Mouse (Mus musculus) forebrain, embryonic 11.5 days (tissue): ENCODE results near the gene 3110082I17Rik. TPM values are rescaled to one million over a fixed set of nuclear protein-coding genes. Genes with fewer than 3 reads are reported as not detected.

Source experiments
- ATAC-seq: fragments of 200-750 bp; cut with Nextera tagmentation; replicated peaks from 2 replicates; pipeline ENCODE4 v1.8.0; 2017; ENCODE audit warnings: moderate TSS enrichment; ENCODE audit not compliant: low FRiP score
- DNase-seq: peaks from one replicate; pipeline ENCODE4 v3.0.0-alpha.2; 2017; ENCODE audit warnings: low spot score
- H3K27ac ChIP-seq: fragments of 300-500 bp; sonication (generic); 2 replicates; pipeline ENCODE4 v1.5.1; 2014; ENCODE audit warnings: low read depth, low read length
- H3K27me3 ChIP-seq: fragments of 300-500 bp; sonication (generic); 2 replicates; pipeline ENCODE4 v1.6.1; 2014; ENCODE audit warnings: mild to moderate bottlenecking, low read length, mixed read lengths; ENCODE audit not compliant: control insufficient read depth, insufficient read depth
- H3K36me3 ChIP-seq: fragments of 300-500 bp; sonication (generic); 2 replicates; pipeline ENCODE4 v1.6.1; 2014; ENCODE audit warnings: mild to moderate bottlenecking, low read length, moderate library complexity, mixed read lengths; ENCODE audit not compliant: control insufficient read depth, insufficient read depth
- H3K4me1 ChIP-seq: fragments of 300-500 bp; sonication (generic); replicated peaks from 2 replicates; pipeline ENCODE4 v1.6.1; 2014; ENCODE audit warnings: low read length, mixed read lengths; ENCODE audit not compliant: control insufficient read depth, insufficient read depth
- H3K4me2 ChIP-seq: fragments of 300-500 bp; sonication (generic); 2 replicates; pipeline ENCODE4 v1.6.1; 2014; ENCODE audit warnings: low read depth, mild to moderate bottlenecking, low read length, moderate library complexity, mixed read lengths; ENCODE audit not compliant: severe bottlenecking
- H3K4me3 ChIP-seq: fragments of 300-500 bp; sonication (generic); 2 replicates; pipeline ENCODE4 v1.5.1; 2014; ENCODE audit warnings: low read depth, low read length
- H3K9ac ChIP-seq: fragments of 300-500 bp; sonication (generic); 2 replicates; pipeline ENCODE4 v1.6.1; 2014; ENCODE audit warnings: low read length
- H3K9me3 ChIP-seq: fragments of 300-500 bp; sonication (generic); 2 replicates; pipeline ENCODE4 v1.6.1; 2016; ENCODE audit warnings: low read length, mixed read lengths; ENCODE audit not compliant: control insufficient read depth
- WGBS: fragments of 180-500 bp; shearing (Covaris S2); extraction: QIAGEN DNeasy Blood & Tissue Kit; methylation state at CpG from one replicate; pipeline ENCODE4 v1.1.7; 2014; 5-methylcytosine and 5-hydroxymethylcytosine counted together
- polyA plus RNA-seq: library from polyadenylated mRNA; unstranded; fragments of >200 nt; fragmentation: Nextera tagmentation; extraction: Ambion mirVana; gene quantifications from 2 replicates; pipeline ENCODE4 v1.2.1, GENCODE M21; 2014

Gene 3110082I17Rik
- polyA plus RNA-seq, 1 experiment from 2014 or later, result 38.5 TPM

GRCm38 (mm10) chr5:139387329-139388194, 72.8 kb downstream of the 3110082I17Rik start:
- no peak overlapping the region for H3K9ac ChIP-seq
- no peaks in the 10 kb centered on the region for H3K4me1 ChIP-seq
- ATAC-seq (no peak), DNase-seq (no peak)
- no peak overlapping the region for H3K27ac ChIP-seq
- no peaks in the 10 kb centered on the region for H3K9me3 ChIP-seq
- no peak overlapping the region for H3K4me3 ChIP-seq
- H3K36me3 ChIP-seq, result no peaks in the 10 kb centered on the region
- H3K4me2 ChIP-seq, result no peak overlapping the region
- no peaks in the 10 kb centered on the region for H3K27me3 ChIP-seq
- 89% methylated on average over 10 of the region's 10 CpGs for WGBS

- H3K9ac ChIP-seq, result no peak overlapping the region
- H3K27ac ChIP-seq, result no peak overlapping the region
- no peak overlapping the region for H3K4me2 ChIP-seq
- no peaks in the 10 kb centered on the region for H3K9me3 ChIP-seq
- no peaks in the 10 kb centered on the region for H3K27me3 ChIP-seq
- H3K4me3 ChIP-seq, result no peak overlapping the region
- WGBS, result 90% methylated on average over 5 of the region's 5 CpGs
- H3K4me1 ChIP-seq, result no peaks in the 10 kb centered on the region; the same call in 1 of the 2 replicates
- ATAC-seq (no peak), DNase-seq (no peak)
- no peaks in the 10 kb centered on the region for H3K36me3 ChIP-seq
These were observed 74.3 kb downstream of the 3110082I17Rik start for GRCm38 (mm10) chr5:139386047-139386446.

- 81% methylated on average over 10 of the region's 10 CpGs for WGBS
- peaks cover 2% of the 10 kb centered on the region; the same call in 1 of the 2 replicates for H3K4me1 ChIP-seq
- H3K36me3 ChIP-seq, result no peaks in the 10 kb centered on the region
- no peaks in the 10 kb centered on the region for H3K27me3 ChIP-seq
- no peak for DNase-seq
- H3K27ac ChIP-seq, result no peak overlapping the region
- no peak overlapping the region for H3K4me3 ChIP-seq
- no peak overlapping the region for H3K9ac ChIP-seq
- H3K4me2 ChIP-seq, result no peak overlapping the region
- ATAC-seq, result no peak
- H3K9me3 ChIP-seq, result no peaks in the 10 kb centered on the region
These were observed 75.8 kb downstream of the 3110082I17Rik start for GRCm38 (mm10) chr5:139384531-139384930.

GRCm38 (mm10) chr5:139383234-139383633, 77.1 kb downstream of the 3110082I17Rik start:
- Histone ChIP-seq H3K4me1 (peaks cover 2% of the 10 kb centered on the region; the same call in 1 of the 2 replicates), H3K27ac (no peak overlapping the region), H3K9me3 (no peaks in the 10 kb centered on the region), H3K4me3 (no peak overlapping the region), H3K27me3 (no peaks in the 10 kb centered on the region), H3K9ac (no peak overlapping the region), H3K36me3 (no peaks in the 10 kb centered on the region), H3K4me2 (no peak overlapping the region)
- DNase-seq (no peak), ATAC-seq (no peak)
- 84% methylated on average over 9 of the region's 9 CpGs for WGBS

- 0 out of 2 replicates have a peak overlapping the region, but pooled peaks have one; percentile 34 for H3K27ac ChIP-seq
- H3K36me3 ChIP-seq, result no peaks in the 10 kb centered on the region
- H3K27me3 ChIP-seq, result no peaks in the 10 kb centered on the region
- peaks cover 2% of the 10 kb centered on the region; the same call in 1 of the 2 replicates for H3K4me1 ChIP-seq
- DNase-seq (no peak), ATAC-seq (no peak)
- no peak overlapping the region for H3K9ac ChIP-seq
- H3K4me2 ChIP-seq, result no peak overlapping the region
- no peak overlapping the region for H3K4me3 ChIP-seq
- 82% methylated on average over 8 of the region's 8 CpGs for WGBS
- no peaks in the 10 kb centered on the region for H3K9me3 ChIP-seq
These were observed 77.6 kb downstream of the 3110082I17Rik start for GRCm38 (mm10) chr5:139382760-139383159.

GRCm38 (mm10) chr5:139381586-139382513, 78.5 kb downstream of the 3110082I17Rik start:
- Histone ChIP-seq H3K9ac (no peak overlapping the region), H3K4me2 (no peak overlapping the region), H3K27ac (no peak overlapping the region), H3K36me3 (no peaks in the 10 kb centered on the region), H3K27me3 (no peaks in the 10 kb centered on the region), H3K9me3 (no peaks in the 10 kb centered on the region), H3K4me1 (peaks cover 2% of the 10 kb centered on the region; the same call in 1 of the 2 replicates), H3K4me3 (no peak overlapping the region)
- ATAC-seq (no peak), DNase-seq (no peak)
- 82% methylated on average over 16 of the region's 18 CpGs for WGBS

- H3K4me1 ChIP-seq, result peaks cover 2% of the 10 kb centered on the region; the same call in 1 of the 2 replicates
- peak overlapping the region; percentile 90 for H3K4me2 ChIP-seq
- H3K27me3 ChIP-seq, result no peaks in the 10 kb centered on the region
- WGBS, result 2% methylated on average over 66 of the region's 73 CpGs
- H3K9ac ChIP-seq, result peak overlapping the region; percentile 60
- H3K9me3 ChIP-seq, result no peaks in the 10 kb centered on the region
- H3K4me3 ChIP-seq, result peak overlapping the region; percentile 58
- ATAC-seq, result peak; percentile 83
- H3K36me3 ChIP-seq, result no peaks in the 10 kb centered on the region
- H3K27ac ChIP-seq, result 0 out of 2 replicates have a peak overlapping the region, but pooled peaks have one; percentile 15
- DNase-seq, result peak; percentile 90
These were observed 79.7 kb downstream of the 3110082I17Rik start for GRCm38 (mm10) chr5:139380385-139381248.
